Mouse (Mus musculus): ENCODE data around the gene Cacnb3. TPM values are rescaled to one million over a fixed set of nuclear protein-coding genes. Genes with fewer than 3 reads are reported as not detected.
"Not testable (repeated sequence)": the region's sequence is repeated elsewhere in the genome, so short reads cannot be mapped to it uniquely, and the experiment has no call there.

Cacnb3 gene
- polyA plus RNA-seq (2021): 69.7 TPM

GRCm38 (mm10) chr15:98630540-98630939 lies at the start of gene Cacnb3:
TSS of gene Cacnb3 (plus strand) at chr15:98630840.
- in situ Hi-C loops (cut with MboI; ENCODE audit: low pct_unique_long_range_greater_than_20kb): no loop called here
- ChIA-PET POLR2A (interaction anchor here (0.7 to 0.9 kb wide), 2 partner anchors 16 to 99 kb away, joined by 3 to 4 read pairs; no protein-coding TSS in a partner anchor), CTCF (interaction anchor here (0.7 to 1.2 kb wide), 2 partner anchors 13 to 50 kb away, joined by 3 to 4 read pairs; no protein-coding TSS in a partner anchor)
- no peak for TF ChIP-seq CTCF (IDR thresholded peaks at IDR 0.05)
- ATAC-seq (no peak), DNase-seq (ENCODE audit: low read depth, low spot score) (no peak)
- H3K27me3 ChIP-seq: no peaks in the 10 kb centered on the region

DNA sequence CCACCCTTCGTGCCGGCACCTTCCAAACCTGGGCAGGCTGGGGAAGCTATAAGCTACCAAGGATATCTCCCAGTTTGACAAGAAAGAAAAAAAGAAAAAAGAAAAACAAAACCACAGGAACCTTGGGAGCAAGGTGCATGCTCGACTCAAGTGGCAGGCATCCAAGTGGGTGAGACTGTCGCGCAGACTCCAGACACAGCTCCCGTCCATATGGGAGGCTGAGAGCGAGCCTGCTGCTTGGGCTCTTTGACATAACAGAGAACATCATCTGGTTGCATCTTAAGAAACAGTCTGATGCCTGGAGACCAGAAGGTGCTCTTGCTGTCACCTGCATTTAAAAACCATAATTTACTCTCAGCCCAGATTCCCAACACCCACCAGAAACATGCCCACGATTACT lies 48.2 kb upstream of the Cacnb3 start:
- no peaks in the 10 kb centered on the region for H3K27me3 ChIP-seq
- in situ Hi-C loops (cut with MboI; ENCODE audit: low pct_unique_long_range_greater_than_20kb): loop anchor here (5.0 kb wide), 1 partner anchor 35 kb away; no protein-coding TSS in a partner anchor
- ChIA-PET POLR2A (interaction anchor here (0.9 kb wide), 1 partner anchor 33 kb away, joined by 4 read pairs; no protein-coding TSS in a partner anchor), CTCF (interaction anchor here (0.6 to 6.4 kb wide), 3 partner anchors 22 to 49 kb away, joined by 3 to 97 read pairs (median 12); no protein-coding TSS in a partner anchor)
- DNase-seq (ENCODE audit: low read depth, low spot score): no peak
- no peak for ATAC-seq
- TF ChIP-seq CTCF (IDR thresholded peaks at IDR 0.05): no peak

GRCm38 (mm10) chr15:98582996-98583395 lies 47.6 kb upstream of the Cacnb3 start:
- DNase-seq (ENCODE audit: low read depth, low spot score) (no peak), ATAC-seq (no peak)
- ChIA-PET POLR2A (interaction anchor here (0.9 to 1.0 kb wide), 2 partner anchors 19 to 32 kb away, joined by 3 to 4 read pairs; no protein-coding TSS in a partner anchor), CTCF (interaction anchor here (1.4 to 6.4 kb wide), 3 partner anchors 23 to 49 kb away, joined by 3 to 97 read pairs (median 7); no protein-coding TSS in a partner anchor)
- no peaks in the 10 kb centered on the region for H3K27me3 ChIP-seq
- in situ Hi-C loops (cut with MboI; ENCODE audit: low pct_unique_long_range_greater_than_20kb): loop anchor here (5.0 kb wide), 1 partner anchor 34 kb away; no protein-coding TSS in a partner anchor
- TF ChIP-seq CTCF (IDR thresholded peaks at IDR 0.05): no peak

DNA sequence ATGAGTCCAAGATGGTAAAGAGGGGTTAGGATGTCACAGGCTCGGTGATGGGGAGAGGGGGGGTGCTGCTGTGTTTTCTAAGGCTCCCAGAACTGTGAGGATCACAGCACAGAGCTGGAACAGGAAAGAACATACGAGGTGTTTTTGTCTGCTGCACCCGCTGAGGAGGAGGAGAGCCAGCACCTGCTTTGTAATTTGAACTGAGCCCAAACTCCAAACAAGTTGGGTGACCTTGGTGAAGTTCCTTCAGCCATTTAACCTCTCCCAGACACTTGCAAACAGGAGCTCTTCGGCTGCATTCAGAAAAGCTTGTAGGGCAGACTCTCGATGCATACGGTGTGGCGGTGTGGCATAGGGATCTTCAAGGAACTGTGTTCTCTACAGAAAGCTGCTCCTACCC lies 45.2 kb upstream of the Cacnb3 start:
- CTCF ChIA-PET: interaction anchor here (1.4 kb wide), 1 partner anchor 31 kb away, joined by 7 read pairs; no protein-coding TSS in a partner anchor
- no peak for ATAC-seq
- POLR2A ChIA-PET: no interaction called here
- in situ Hi-C loops (cut with MboI; ENCODE audit: low pct_unique_long_range_greater_than_20kb): no loop called here
- H3K27me3 ChIP-seq: no peaks in the 10 kb centered on the region
- no peak for DNase-seq (ENCODE audit: low read depth, low spot score)
- TF ChIP-seq CTCF (IDR thresholded peaks at IDR 0.05): no peak

DNA sequence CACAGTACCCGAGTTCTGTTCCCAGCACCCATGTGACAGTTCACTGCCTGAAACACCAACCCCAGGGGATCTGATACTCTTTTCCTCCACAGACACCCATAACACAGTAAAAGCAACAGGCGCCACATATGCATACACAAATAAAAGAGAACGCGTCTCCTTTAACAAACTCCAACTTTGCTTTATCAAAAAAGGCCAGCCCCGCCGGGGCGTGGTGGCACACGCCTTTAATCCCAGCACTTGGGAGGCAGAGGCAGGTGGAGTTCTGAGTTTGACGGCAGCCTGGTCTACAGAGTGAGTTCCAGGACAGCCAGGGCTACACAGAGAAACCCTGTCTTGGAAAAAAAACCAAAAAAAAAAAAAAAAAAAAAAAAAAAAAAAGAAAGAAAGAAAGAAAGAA lies 44.5 kb upstream of the Cacnb3 start:
- POLR2A ChIA-PET; in situ Hi-C loops (cut with MboI; ENCODE audit: low pct_unique_long_range_greater_than_20kb); DNase-seq (ENCODE audit: low read depth, low spot score); H3K27me3 ChIP-seq; ATAC-seq: not testable (repeated sequence)
- CTCF ChIA-PET: interaction anchor here (1.4 kb wide), 1 partner anchor 31 kb away, joined by 7 read pairs; no protein-coding TSS in a partner anchor

- POLR2A ChIA-PET: no interaction called here
- no peak for ATAC-seq
- in situ Hi-C loops (cut with MboI; ENCODE audit: low pct_unique_long_range_greater_than_20kb): no loop called here
- CTCF ChIA-PET: interaction anchor here (0.9 kb wide), 1 partner anchor 9 kb away, joined by 3 read pairs; no protein-coding TSS in a partner anchor
- TF ChIP-seq CTCF (IDR thresholded peaks at IDR 0.05): no peak
- H3K27me3 ChIP-seq: no peaks in the 10 kb centered on the region
- DNase-seq (ENCODE audit: low read depth, low spot score): no peak
These were observed 42.9 kb upstream of the Cacnb3 start for GRCm38 (mm10) chr15:98587751-98588150.

DNA sequence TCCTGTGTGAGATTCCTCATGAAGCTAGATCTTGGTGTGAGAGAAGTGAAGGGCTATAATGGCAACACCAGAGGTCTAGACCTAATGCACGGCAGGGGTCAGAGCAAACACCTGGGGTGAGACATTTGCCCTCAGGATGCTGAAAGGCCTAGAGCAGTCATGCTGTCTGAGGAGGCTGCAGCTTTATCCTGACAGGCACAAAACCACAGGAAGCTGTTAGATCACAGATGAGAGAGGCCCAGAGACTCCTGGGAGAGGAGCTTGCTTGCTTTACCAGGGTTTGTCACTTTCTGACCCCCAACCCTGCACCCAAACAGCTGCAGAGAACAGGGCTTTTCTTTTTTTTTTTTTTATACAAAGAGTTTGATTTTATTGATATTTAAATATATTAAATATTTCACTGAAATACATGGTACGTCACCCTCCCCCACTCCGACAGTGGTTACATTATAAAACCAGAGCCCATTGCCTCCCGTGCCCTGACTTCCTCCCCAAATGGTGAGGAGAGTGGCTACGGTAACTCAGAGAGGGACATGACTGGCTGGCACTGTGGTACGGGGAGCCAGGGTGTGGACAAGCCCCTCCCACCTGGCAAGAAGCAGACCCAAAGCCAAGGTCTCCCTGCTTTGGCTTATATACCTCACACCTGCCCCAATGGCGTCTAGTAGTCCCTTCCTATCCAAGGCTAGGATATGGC lies 40.9 kb upstream of the Cacnb3 start:
- ChIA-PET CTCF (interaction anchor here (1.4 kb wide), 1 partner anchor 27 kb away, joined by 3 read pairs; no protein-coding TSS in a partner anchor), POLR2A (interaction anchor here (1.5 kb wide), 1 partner anchor 10 kb away, joined by 4 read pairs; no protein-coding TSS in a partner anchor)
- in situ Hi-C loops (cut with MboI; ENCODE audit: low pct_unique_long_range_greater_than_20kb): no loop called here
- H3K27me3 ChIP-seq: no peaks in the 10 kb centered on the region
- DNase-seq (ENCODE audit: low read depth, low spot score) (no peak), ATAC-seq (no peak)
- no peak for TF ChIP-seq CTCF (IDR thresholded peaks at IDR 0.05)

- CTCF ChIA-PET: interaction anchor here (1.0 to 1.4 kb wide), 2 partner anchors 11 to 25 kb away, joined by 3 read pairs; no protein-coding TSS in a partner anchor
- DNase-seq (ENCODE audit: low read depth, low spot score) (no peak), ATAC-seq (no peak)
- H3K27me3 ChIP-seq: no peaks in the 10 kb centered on the region
- POLR2A ChIA-PET: interaction anchor here (0.6 to 1.8 kb wide), 4 partner anchors 8 to 63 kb away, joined by 3 to 5 read pairs (median 4); no protein-coding TSS in a partner anchor
- in situ Hi-C loops (cut with MboI; ENCODE audit: low pct_unique_long_range_greater_than_20kb): no loop called here
- no peak for TF ChIP-seq CTCF (IDR thresholded peaks at IDR 0.05)
These were observed 39.2 kb upstream of the Cacnb3 start for GRCm38 (mm10) chr15:98591396-98591795.

DNA sequence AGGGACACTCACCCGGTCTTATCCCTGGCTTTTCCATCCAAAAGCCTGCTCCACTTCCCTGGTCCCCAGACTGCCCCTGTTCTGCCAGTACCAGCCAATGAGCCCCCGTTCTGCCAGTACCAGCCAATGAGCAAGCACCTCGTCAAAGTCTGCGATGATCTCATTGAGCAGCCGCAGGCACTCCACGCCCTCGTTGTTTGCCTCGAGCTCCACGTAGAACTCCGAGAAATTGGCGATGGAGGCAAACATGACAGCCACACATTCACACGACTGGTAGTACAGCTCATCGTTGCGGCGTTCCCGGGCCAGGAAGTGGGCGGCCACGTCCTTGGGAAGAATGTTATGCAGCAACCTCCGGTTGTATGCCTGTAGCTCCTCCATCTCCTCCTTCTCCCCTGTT lies 36.4 kb upstream of the Cacnb3 start:
- no peak for ATAC-seq
- H3K27me3 ChIP-seq: no peaks in the 10 kb centered on the region
- POLR2A ChIA-PET: no interaction called here
- CTCF ChIA-PET: no interaction called here
- DNase-seq (ENCODE audit: low read depth, low spot score): no peak
- TF ChIP-seq CTCF (IDR thresholded peaks at IDR 0.05): no peak
- in situ Hi-C loops (cut with MboI; ENCODE audit: low pct_unique_long_range_greater_than_20kb): no loop called here

DNA sequence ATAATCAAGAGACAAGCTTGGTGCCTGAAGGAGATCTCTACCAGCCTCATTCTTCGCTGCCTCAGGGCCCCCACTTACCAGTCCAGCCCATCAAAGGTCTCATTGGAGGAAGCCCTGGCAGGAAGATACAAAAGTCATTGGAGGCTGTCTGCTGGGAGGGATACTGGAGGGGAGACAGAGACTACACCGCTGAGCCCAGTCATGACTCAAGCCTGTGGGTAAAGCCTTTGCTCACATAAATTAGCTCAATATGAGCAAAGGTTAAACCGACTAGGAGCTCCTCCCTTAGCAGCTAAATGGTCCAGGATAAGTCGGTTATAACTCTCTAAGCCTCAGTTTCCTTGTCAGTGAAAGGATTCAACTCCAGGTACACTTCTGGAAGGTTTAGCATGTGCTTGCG lies 35.6 kb upstream of the Cacnb3 start:
- DNase-seq (ENCODE audit: low read depth, low spot score) (no peak), ATAC-seq (no peak)
- POLR2A ChIA-PET: no interaction called here
- H3K27me3 ChIP-seq: no peaks in the 10 kb centered on the region
- TF ChIP-seq CTCF (IDR thresholded peaks at IDR 0.05): no peak
- CTCF ChIA-PET: interaction anchor here (1.2 kb wide), 1 partner anchor 14 kb away, joined by 3 read pairs; no protein-coding TSS in a partner anchor
- in situ Hi-C loops (cut with MboI; ENCODE audit: low pct_unique_long_range_greater_than_20kb): no loop called here

GRCm38 (mm10) chr15:98596609-98597008 lies 34.0 kb upstream of the Cacnb3 start:
- no peaks in the 10 kb centered on the region for H3K27me3 ChIP-seq
- DNase-seq (ENCODE audit: low read depth, low spot score) (no peak), ATAC-seq (no peak)
- ChIA-PET CTCF (interaction anchor here (0.8 to 1.1 kb wide), 2 partner anchors 8 to 112 kb away, joined by 3 read pairs; partner anchors contain the start of gene Ccdc65), POLR2A (no interaction called here)
- in situ Hi-C loops (cut with MboI; ENCODE audit: low pct_unique_long_range_greater_than_20kb): no loop called here
- TF ChIP-seq CTCF (IDR thresholded peaks at IDR 0.05): no peak
